Mouse (Mus musculus) neutrophil, adult 5-6 weeks (primary cell): Measurements from ENCODE around the gene Gpr137c. TPM values are rescaled to one million over a fixed set of nuclear protein-coding genes. Genes with fewer than 3 reads are reported as not detected.

Experiments used
- ATAC-seq: fragments of 151-379, 151-347 bp; 2 replicates; pipeline ENCODE4 v1.8.0; 2017; ENCODE audit warnings: mild to moderate bottlenecking, moderate TSS enrichment; ENCODE audit not compliant: insufficient number of reproducible peaks, poor library complexity, low FRiP score, severe bottlenecking; ENCODE audit errors: extremely low read depth
- total RNA-seq: library from RNA; stranded (forward); fragments of 200-1000 nt; gene quantifications from 2 replicates; pipeline ENCODE4 v1.2.3, GENCODE M21; 2017

Gpr137c gene
- total RNA-seq = 7.8 and 8.2 TPM in 2 replicates

GRCm38 (mm10) chr14:45219281-45220089 lies at the start of gene Gpr137c:
TSS of gene Gpr137c (plus strand) at chr14:45219717.
- ATAC-seq = peak; percentile 94

GRCm38 (mm10) chr14:45172260-45172659 lies 47.3 kb upstream of the Gpr137c start:
- ATAC-seq = no peak

- ATAC-seq = no peak
These were observed 44.3 kb upstream of the Gpr137c start for GRCm38 (mm10) chr14:45175012-45175740.

GRCm38 (mm10) chr14:45179186-45179585 lies 40.3 kb upstream of the Gpr137c start:
- no peak for ATAC-seq

GRCm38 (mm10) chr14:45179606-45180005 lies 39.9 kb upstream of the Gpr137c start:
- no peak for ATAC-seq

GRCm38 (mm10) chr14:45181611-45182010 lies 37.9 kb upstream of the Gpr137c start:
- ATAC-seq = no peak

- ATAC-seq = no peak
These were observed 28.5 kb upstream of the Gpr137c start for GRCm38 (mm10) chr14:45190999-45191398.

- ATAC-seq = no peak
These were observed 18.9 kb upstream of the Gpr137c start for GRCm38 (mm10) chr14:45200607-45201006.

GRCm38 (mm10) chr14:45210683-45211082 lies 8.8 kb upstream of the Gpr137c start:
- no peak for ATAC-seq

GRCm38 (mm10) chr14:45211431-45211830 lies 8.1 kb upstream of the Gpr137c start:
- no peak for ATAC-seq

GRCm38 (mm10) chr14:45216711-45217340 lies 2.7 kb upstream of the Gpr137c start:
- no peak for ATAC-seq

- ATAC-seq = no peak
These were observed 1.8 kb upstream of the Gpr137c start for GRCm38 (mm10) chr14:45217693-45218092.

GRCm38 (mm10) chr14:45220090-45220956 lies 806 bp downstream of the Gpr137c start, which contains the start of gene Txndc16:
TSS of gene Txndc16 (minus strand) at chr14:45220328.
- peak; percentile 11; the same call in 1 of the 2 replicates for ATAC-seq

- ATAC-seq = no peak
These were observed 1.6 kb downstream of the Gpr137c start for GRCm38 (mm10) chr14:45220957-45221630.

GRCm38 (mm10) chr14:45239042-45239441 lies 19.5 kb downstream of the Gpr137c start:
- peak; percentile 30; the same call in 1 of the 2 replicates for ATAC-seq

- peak; percentile 64; the same call in 1 of the 2 replicates for ATAC-seq
These were observed 22.1 kb downstream of the Gpr137c start for GRCm38 (mm10) chr14:45241613-45242012.

- no peak for ATAC-seq
These were observed 32.1 kb downstream of the Gpr137c start for GRCm38 (mm10) chr14:45251548-45252076.
